Mouse (Mus musculus): Measurements from ENCODE around the gene Trappc6a.
A peak's percentile ranks its signal among the peaks of the same experiment; 100 is the strongest.
"Not testable (repeated sequence)": the region's sequence is repeated elsewhere in the genome, so short reads cannot be mapped to it uniquely, and the experiment has no call there.

Gene Trappc6a

DNA sequence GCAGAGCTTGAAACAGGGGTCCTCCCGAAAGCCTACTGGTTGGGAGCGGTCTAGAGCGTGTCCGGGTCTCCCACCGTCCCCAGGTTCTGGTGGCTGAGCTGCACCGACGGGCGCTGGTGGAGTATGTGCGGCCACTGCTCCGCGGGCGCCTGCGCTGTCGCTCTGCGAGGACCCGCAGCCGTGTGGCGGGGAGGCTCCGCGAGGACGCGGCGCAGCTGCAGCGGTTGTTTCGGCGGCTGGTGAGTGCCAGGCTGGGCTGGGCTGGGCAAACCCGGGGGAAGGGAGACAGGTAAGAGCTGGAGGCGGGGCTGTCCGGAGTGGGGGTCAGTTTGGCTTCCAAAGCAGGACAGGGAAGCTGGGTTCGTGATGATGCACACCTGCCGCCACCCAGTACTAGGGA is 18.7 kb upstream of the Trappc6a start:
- no peak for DNase-seq (ENCODE audit: low spot score)

DNA sequence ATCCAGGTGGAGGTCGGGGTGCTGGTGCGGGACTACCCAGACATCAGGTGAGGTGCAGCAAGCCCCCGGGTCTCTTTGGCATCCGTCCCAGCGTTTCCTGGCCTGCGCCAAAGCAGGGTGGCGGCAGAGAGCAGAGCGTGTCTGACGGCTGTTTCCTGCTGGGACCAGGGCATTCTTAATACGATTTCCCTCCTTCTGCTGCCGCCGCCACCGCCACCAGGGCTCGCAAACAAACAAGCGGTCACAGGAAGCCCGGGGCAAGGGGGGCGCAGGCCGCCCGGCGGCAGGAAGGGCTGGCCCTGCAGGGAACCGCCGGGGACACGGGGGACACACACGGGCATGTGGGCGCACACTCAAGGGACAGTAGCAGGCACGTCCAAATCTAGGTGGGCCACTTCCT is 16.5 kb upstream of the Trappc6a start:
- DNase-seq (ENCODE audit: low spot score), result peak; percentile 35

DNA sequence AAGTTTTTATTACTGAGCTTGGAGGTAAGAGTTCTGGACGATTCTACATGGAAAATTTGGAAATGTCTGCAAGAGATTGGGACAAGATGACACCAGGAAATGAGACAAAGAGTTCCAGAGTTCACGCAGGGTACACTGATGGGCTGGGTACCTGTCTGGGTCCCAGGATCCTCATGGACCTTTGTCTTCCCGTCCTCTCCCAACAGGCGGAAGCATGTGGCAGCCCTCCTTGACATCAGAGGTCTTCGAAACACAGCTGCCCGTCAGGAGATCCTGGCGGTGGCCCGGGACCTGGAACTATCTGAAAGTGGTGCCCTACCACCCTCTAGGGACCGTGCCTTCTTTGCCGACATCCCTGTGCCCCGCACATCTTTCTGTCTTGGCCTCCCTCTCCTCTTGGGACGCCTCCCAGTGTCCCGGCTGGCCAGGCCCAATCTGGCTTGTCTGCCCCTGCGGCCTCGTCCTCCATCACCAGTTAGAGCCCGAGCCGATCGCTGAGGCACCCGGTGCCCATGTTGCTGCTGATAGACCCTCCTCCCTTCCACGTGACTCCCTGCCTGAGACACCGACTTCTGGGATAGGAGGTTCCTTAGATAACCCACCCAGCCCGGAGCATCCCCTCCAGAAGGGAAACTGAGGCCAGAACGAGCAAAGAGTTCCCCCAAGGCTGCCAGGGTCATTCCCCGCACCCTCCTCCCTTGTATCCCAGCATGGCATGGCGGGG is 13.3 kb upstream of the Trappc6a start:
- DNase-seq (ENCODE audit: low spot score), result no peak

DNA sequence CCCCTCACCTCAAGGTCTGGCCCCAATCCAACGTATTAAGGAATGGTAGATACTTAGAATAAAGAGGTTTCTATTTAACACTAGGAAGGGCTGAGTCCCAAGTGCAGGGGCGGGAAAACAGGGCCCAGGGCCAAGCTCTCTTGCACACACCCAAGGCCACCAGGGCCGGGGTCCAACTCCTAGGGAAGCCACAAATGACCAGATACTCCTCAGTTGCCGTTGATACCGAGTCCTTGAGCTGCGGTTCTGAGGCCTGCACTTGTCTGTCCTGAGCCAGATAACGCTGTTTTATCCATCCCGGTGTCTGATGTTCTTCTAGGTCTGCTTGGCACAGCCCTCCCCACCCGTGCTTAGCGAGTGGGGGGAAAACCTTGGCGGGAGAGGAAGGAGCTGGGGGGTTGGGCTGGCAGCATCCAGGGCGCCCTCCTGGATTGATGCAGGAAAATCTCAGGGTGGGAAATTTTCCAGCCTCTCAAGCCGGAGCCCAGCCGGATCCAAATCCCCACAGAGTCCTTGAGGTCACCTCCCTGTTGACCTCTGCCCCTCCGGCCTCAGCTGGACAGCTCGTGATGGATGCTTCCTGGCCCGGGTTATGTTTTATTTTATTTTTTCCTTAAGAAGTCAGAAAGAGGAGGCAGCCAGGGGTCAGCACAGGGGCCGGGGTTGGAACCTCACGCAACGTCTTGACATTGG is 12.5 kb upstream of the Trappc6a start:
- DNase-seq (ENCODE audit: low spot score), result no peak

DNA sequence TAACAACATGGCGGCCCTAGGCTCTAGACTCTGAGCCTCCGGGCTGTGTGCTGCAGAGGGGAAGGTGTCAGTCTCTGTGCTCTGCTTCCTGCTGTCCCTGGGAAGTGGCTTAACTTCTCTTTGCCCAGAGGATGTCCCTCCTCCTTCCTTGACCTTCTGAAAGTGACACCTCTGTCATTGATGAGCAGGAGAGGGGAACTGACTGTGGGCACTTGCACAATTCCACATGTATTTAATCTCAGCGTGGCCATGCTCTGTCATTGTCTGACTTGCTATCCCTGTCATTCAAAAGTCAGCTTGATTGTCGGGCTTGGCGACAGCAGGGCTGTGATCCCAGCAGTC is 12.0 kb upstream of the Trappc6a start:
- no peak for DNase-seq (ENCODE audit: low spot score)

DNA sequence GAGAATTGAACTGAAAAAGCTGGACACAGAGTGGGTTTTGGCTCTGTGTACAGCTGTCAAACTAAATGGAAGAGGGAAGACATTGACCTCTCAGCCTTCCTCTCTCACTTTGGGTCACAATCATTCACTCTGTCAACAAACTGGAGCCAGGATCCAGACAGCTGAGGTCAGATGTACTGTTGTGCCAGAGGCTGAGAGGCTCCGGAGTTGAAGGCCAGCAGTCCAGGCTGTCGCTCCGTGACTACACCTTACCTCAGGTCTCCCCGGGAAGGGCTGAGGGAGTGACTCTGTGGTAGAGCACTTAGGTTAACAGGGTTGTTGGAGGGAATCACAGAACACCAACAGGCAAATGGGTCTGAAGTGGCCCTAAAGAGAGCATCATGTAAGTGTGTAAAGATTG is 9.9 kb upstream of the Trappc6a start:
- no peak for DNase-seq (ENCODE audit: low spot score)

DNA sequence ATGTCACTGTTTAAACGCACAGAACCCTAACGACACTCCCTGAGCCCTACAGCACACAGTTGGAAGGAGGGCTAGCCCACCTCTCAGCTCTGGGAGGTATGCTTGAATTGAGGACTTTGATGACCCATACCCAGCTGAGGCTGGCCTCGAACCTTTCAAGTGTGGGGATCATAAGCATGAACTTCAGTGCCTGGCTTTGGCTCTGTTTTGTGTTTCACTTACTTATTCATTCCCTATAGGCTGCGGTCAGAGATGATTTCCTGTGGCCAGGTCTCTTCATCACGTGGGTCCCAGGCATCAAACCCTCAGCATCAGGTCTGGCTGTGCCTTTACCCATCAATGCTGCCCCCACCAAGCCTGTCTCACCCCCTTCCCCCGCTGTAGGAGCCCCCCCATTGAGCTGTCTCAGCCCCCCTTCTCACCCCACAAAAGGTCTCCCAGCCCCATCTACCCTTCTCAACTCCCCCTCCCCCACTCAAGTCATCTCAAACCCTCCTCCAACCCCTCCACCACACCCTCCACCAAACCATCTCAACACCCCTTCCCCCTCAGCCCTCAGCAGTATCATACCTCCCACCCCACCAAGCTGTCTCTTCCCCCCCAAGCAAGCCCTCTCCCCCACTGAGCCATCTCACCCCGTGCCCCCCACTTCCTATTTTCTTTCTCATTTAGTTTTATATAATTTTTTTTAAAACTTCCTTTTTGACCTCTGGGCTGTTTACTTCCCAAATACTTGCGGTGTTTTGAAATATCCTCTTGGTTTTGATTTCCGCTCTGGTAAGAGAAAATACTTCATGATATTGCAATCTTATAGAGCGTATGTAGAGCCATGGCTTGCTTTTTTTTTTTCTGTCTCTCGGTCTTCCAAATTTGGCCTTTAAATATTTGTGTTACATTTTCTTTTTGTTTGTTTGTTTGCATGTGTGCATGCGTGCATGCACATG is 7.5 kb upstream of the Trappc6a start:
- no peak for DNase-seq (ENCODE audit: low spot score)

DNA sequence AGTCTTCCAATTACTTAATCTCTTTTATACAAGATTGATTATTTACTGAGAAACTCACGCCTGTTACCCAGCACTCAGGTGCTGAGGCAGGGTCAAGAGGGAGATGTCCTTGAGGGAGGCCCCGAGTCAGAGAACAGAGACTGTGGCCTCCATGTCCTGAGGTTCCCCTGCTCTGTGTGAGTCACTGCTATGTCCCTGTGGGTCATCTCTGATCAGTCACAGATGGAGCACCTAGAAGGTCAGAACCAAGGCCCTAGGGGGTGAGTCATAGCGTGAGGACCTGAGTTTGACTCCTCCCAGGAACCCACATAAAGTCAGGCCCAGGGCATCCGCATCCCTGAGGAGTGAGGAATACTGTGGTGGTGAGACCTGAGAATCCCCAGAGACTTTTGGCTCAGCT is 6.5 kb upstream of the Trappc6a start:
- no peak for DNase-seq (ENCODE audit: low spot score)

DNA sequence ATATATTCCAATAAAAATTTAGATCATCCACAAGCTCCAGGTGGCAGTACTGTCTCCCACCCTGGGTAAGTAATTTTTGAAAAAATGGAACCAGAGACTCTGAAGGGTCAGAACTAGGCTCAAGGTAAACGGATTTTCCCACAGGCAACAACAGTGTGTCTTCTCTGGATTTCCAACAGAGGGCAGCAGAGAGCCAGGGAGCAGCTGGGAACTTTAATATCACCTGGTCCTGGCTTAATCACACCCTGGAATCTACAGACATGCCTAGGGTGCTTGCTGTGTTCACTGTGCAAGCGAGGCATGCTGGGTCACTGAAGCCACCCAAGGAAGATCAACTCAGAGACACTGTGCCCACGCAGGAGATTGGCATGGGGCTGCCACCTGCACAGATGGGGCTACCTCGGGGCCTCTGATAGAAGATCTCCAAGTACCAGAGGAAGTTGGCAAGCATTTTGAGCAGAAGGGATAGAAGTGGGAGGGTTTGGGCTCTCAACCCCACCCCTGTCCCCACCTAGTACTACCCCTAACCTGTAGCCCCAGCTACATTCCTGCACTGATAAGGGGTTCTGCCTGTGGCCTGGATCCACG is 4.6 kb upstream of the Trappc6a start:
- DNase-seq (ENCODE audit: low spot score), result peak; percentile 86

DNA sequence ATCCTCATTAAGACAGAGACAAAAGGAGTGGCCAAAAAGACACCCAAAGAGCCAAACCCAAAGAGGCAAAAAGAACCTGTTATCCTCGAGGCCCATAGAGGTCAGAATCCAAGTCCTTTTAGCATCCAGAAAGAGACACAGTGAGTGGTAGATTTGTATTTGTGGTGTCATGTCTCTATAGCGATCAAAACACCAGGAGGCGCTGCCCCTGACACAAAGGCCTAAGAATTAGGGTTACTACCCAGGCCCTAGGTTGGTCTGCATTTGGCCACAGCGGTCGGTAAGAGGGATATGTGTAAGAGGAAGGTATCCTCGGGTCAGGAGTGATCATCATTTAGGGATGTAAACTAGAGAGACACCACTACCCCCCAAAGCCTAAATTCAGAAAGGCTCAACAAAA is 1.9 kb upstream of the Trappc6a start:
- no peak for DNase-seq (ENCODE audit: low spot score)

DNA sequence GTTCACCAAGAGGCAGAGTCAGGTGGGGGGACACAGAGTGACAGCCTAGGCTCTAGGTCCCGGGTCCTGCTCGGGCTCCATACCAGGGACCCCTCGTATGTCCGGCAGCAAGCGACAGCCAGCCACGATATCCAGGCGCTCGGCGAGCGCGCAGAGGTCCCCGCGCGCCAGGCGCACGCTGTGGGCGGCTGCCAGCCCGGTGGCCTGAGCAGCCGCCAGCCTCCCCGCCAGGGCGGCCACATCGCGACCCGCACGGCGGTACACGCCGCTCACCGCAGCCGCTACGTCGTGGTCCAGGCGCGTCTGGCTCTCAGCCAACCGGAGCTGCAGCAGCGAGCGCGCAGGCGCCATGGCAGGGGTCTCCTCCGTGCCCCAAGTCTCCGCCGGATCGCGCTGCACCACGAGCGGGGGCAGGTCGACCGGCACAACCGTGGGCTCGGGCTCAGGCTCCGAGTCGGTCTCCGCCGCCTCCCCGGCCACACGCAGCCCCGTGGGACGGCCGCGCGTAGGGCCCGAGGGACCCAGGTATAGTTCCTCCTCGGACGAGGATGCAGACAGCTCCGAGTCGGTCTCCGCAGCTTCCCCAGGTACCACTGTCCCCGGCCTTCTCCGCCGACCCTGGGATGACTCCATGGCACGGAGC is 1.1 kb upstream of the Trappc6a start:
- peak; percentile 72 for DNase-seq (ENCODE audit: low spot score)

DNA sequence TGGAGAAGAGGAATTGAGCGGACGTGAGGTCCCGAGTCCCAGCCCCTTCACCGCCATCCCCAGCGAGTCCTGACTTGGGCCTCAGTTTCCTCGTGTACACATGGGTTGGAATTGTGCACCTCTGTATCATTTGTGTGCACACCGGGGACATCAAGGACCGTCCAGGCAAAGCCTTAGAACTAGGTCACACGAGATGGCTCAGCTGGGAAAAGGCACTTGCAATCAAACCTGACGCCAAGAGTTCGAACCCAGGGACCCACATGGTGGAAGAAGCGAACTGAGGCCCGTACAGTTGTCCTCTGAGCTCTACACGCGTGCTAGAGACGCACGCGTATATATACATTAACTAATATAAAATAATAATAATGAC is 598 bp upstream of the Trappc6a start:
- peak; percentile 41 for DNase-seq (ENCODE audit: low spot score)

DNA sequence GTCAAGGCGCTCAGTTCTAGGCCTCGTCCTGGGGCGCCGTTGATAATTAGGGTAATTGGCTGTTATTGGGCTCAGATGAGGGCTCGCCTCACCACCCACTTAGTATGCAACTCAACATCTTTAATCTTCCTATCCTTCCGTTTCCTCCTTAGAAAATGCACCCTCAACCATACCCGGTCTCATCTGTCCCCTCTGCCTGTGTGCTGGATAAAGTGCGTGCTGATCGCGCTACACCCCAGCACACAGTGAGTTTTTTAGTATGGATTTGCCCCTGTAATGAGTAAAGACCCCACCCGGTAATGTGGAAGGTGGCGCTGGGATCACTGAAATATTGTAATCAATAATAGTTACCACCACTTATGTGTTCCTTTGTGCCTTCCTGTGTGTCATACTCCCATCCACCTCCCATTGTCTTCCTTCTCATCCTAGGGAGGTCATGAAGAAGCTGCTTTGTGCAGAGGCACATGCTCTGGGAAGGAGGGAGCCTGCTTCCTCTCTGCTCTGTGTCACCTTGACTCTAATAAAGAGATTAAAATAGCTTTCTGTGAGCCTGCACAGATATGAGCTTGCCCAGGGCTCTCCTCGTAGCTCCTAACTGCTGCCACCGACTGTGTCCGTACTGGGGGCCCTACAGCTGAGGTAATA is 851 bp downstream of the Trappc6a start:
- DNase-seq (ENCODE audit: low spot score), result peak; percentile 33

DNA sequence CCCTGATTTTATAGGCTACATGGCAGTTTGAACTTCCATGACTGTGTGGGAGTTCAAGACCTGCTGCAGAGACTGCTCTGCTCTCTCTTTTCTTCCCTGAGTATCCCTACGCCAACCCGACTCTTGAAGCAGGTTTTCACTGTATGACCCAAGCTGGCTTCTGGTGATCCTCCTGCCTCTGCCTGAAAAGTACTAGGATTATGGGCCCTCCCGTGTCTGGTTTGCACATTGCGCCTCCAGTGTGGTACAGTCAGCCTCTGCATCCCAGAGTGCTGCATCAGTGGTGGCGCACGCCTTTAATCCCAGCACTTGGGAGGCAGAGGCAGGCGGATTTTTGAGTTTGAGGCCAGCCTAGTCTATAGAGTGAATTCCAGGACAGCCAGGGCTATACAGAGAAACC is 1.6 kb downstream of the Trappc6a start:
- no peak for DNase-seq (ENCODE audit: low spot score)

DNA sequence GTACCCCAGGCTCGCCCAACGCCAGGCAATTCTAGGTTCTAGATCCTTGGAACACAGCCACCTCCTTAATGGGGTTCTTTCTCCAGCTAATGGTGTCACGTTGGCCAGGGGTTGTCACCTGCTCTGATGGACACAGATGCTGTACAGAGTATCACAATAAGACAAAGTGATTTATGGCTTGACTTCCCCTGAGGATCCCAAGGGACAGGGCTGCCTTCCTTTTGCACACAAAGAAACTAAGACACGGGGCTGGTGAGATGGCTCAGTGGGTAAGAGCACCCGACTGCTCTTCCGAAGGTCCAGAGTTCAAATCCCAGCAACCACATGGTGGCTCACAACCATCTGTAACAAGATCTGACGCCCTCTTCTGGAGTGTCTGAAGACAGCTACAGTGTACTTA is 3.7 kb downstream of the Trappc6a start:
- not testable (repeated sequence) for DNase-seq (ENCODE audit: low spot score)

DNA sequence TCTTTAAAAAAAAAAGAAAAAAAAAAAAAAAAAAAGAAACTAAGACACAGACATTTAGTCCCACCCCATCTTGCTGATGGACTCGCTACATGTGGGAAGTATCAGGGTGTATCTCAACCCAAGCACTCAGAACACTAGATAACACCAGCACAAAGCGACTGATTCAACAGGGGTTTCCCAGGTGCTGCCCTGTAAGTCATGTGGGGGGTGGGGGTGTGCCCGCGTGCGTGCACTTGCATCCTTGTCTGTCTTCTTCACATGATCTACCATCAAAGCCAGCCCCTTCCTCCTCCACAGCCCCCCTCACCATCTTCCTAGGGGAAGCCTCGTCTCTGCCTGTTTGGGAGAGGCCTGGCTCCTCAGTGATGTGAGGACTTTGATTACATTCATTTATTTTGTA is 4.2 kb downstream of the Trappc6a start:
- DNase-seq (ENCODE audit: low spot score), result no peak

DNA sequence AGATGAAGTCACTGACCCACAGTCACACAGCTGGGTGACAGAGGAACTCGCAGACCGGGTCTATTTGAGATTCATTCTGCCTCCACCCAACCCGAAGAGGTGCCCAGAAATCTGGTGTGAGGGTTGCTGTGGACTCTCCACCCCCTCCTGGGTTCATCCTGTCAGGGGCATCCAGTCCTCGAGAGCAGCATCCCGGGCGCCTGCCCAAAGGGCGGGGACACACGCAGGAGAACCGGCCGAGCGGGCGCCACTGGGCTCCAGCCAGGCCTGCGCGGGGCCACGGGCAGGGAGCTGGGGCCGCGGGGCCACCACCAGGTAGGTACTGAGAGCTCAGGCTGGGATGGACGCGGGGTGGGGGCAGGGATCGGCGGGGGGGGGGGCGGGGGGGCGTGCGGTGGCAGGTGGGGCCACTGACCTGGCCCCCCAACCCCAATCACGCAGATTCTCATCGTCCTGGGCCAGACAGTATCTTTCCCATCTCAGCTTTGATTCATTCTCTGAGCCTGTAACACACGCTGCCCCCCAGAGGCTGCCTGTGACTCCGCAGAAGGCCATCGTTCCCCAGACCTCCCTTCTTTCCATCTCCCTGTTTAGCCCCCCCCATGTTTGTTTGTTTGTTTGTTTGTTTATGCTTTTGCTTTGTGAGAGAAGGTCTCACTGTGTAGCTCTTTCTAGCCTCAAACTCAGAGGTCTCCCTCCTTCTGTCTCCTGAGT is 9.6 kb downstream of the Trappc6a start, which contains the start of gene Nkpd1:
Gene Nkpd1, plus strand, starts transcription at position 187 of the 714 bp plus-strand sequence.
- DNase-seq (ENCODE audit: low spot score), result peak; percentile 62

DNA sequence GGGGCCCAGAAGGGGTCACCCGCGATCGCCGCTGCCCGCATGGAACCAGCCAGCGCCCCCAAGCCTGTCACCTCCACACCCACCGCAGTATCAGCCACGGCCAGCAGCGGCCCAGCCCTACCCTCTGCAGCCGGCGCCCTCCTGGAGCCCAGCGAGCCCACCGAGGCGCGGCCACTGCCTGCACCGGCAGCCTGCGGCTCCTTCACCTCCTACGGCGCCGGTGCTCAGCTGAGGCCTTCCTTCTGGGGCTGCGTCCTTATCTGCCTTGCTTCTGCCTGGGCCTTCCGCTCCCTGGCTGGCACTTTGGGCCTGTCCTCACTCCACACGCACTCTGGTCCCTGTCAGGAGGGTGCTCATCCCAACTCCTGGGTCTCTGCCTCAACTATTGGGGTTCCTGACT is 11.8 kb downstream of the Trappc6a start:
- peak; percentile 36 for DNase-seq (ENCODE audit: low spot score)

DNA sequence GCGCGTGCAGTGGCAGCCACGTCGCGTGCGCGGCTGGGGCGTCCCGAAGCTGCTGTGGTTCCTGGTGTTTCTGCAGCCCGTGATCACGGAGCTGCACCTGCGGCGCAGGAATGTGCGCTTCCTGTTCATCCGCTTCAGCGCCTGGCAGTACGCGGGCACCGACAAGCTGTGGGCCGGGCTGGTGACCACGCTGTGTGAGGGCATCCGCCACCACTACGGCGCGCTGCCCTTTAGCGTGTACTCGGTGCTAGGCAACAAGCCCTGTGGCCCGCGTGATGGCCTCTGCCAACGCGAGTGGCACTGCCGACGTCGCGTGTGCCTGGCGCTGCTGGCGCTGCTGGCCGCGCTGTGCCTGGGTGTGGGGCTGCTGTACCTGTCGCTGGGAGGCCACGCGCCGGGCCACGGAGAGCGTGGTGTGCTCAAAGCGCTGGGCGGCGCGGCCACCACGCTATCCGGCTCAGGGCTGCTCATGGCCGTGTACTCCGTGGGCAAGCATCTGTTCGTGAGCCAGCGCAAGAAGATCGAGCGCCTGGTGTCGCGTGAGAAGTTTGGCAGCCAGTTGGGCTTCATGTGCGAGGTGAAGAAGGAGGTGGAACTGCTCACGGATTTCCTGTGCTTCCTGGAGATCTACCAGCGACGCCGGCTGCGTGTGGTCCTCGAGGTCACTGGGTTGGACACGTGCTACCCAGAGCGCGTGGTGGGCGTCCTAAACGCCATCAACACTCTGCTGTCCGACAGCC is 15.0 kb downstream of the Trappc6a start:
- DNase-seq (ENCODE audit: low spot score), result no peak

Measured in retina, embryonic 14.5 days (tissue).